Mouse (Mus musculus): Measurements from ENCODE around the gene Dmd. TPM values are rescaled to one million over a fixed set of nuclear protein-coding genes. Genes with fewer than 3 reads are reported as not detected.

Dmd gene
- total RNA-seq, 2 experiments from 2014 or later = 70.7 to 71.5 TPM

- no peak for DNase-seq (ENCODE audit: low spot score in 2 of 2)
Observed at GRCm38 (mm10) chrX:84332177-84332576, 1383.5 kb downstream of the Dmd start.

GRCm38 (mm10) chrX:84364981-84365380, 1416.3 kb downstream of the Dmd start:
- DNase-seq (ENCODE audit: low spot score in 2 of 2) = no peak

GRCm38 (mm10) chrX:84435608-84436007, 1486.9 kb downstream of the Dmd start:
- DNase-seq (ENCODE audit: low spot score in 2 of 2) = peak; percentile 8 to 20

GRCm38 (mm10) chrX:84436556-84436955, 1487.9 kb downstream of the Dmd start:
- no peak for DNase-seq (ENCODE audit: low spot score in 2 of 2)

- DNase-seq (ENCODE audit: low spot score in 2 of 2) = no peak
Observed at GRCm38 (mm10) chrX:84442996-84443395, 1494.3 kb downstream of the Dmd start.

GRCm38 (mm10) chrX:84443985-84444384, 1495.3 kb downstream of the Dmd start:
- DNase-seq (ENCODE audit: low spot score in 2 of 2) = no peak

GRCm38 (mm10) chrX:84444638-84445037, 1496.0 kb downstream of the Dmd start:
- DNase-seq (ENCODE audit: low spot score in 2 of 2) = no peak

GRCm38 (mm10) chrX:84454473-84454872, 1505.8 kb downstream of the Dmd start:
- DNase-seq (ENCODE audit: low spot score in 2 of 2) = peak in 1 of 2 experiments; percentile 2

GRCm38 (mm10) chrX:84514650-84515366, 1566.1 kb downstream of the Dmd start:
- DNase-seq (ENCODE audit: low spot score in 2 of 2) = no peak

GRCm38 (mm10) chrX:84551995-84552394, 1603.3 kb downstream of the Dmd start:
- no peak for DNase-seq (ENCODE audit: low spot score in 2 of 2)

- no peak for DNase-seq (ENCODE audit: low spot score in 2 of 2)
Observed at GRCm38 (mm10) chrX:84553441-84553840, 1604.8 kb downstream of the Dmd start.

GRCm38 (mm10) chrX:84598476-84598875, 1649.8 kb downstream of the Dmd start:
- no peak for DNase-seq (ENCODE audit: low spot score in 2 of 2)

GRCm38 (mm10) chrX:84640446-84640845, 1691.8 kb downstream of the Dmd start:
- DNase-seq (ENCODE audit: low spot score in 2 of 2) = no peak

- DNase-seq (ENCODE audit: low spot score in 2 of 2) = no peak
Observed at GRCm38 (mm10) chrX:84747683-84748082, 1799.0 kb downstream of the Dmd start.

GRCm38 (mm10) chrX:84860012-84860647, 1911.5 kb downstream of the Dmd start:
- peak; percentile 5 to 31 for DNase-seq (ENCODE audit: low spot score in 2 of 2)

GRCm38 (mm10) chrX:84873090-84873489, 1924.4 kb downstream of the Dmd start:
- DNase-seq (ENCODE audit: low spot score in 2 of 2) = no peak

GRCm38 (mm10) chrX:84878125-84878524, 1929.5 kb downstream of the Dmd start:
- no peak for DNase-seq (ENCODE audit: low spot score in 2 of 2)

- DNase-seq (ENCODE audit: low spot score in 2 of 2) = peak; percentile 13 to 34
Observed at GRCm38 (mm10) chrX:84932715-84933473, 1984.2 kb downstream of the Dmd start.

- DNase-seq (ENCODE audit: low spot score in 2 of 2) = no peak
Observed at GRCm38 (mm10) chrX:84960557-84960956, 2011.9 kb downstream of the Dmd start.

GRCm38 (mm10) chrX:84960972-84961371, 2012.3 kb downstream of the Dmd start:
- DNase-seq (ENCODE audit: low spot score in 2 of 2) = no peak

- DNase-seq (ENCODE audit: low spot score in 2 of 2) = peak in 1 of 2 experiments; percentile 8
Observed at GRCm38 (mm10) chrX:85008304-85008703, 2059.6 kb downstream of the Dmd start.

GRCm38 (mm10) chrX:85041466-85042058, 2092.9 kb downstream of the Dmd start:
- no peak for DNase-seq (ENCODE audit: low spot score in 2 of 2)
